Mouse (Mus musculus): Measurements from ENCODE around the gene Terb1. TPM values are rescaled to one million over a fixed set of nuclear protein-coding genes. Genes with fewer than 3 reads are reported as not detected.
A peak's percentile ranks its signal among the peaks of the same experiment; 100 is the strongest.

The Terb1 gene
- polyA plus RNA-seq, 1 experiment from 2014 or later = 0.18 TPM

DNA sequence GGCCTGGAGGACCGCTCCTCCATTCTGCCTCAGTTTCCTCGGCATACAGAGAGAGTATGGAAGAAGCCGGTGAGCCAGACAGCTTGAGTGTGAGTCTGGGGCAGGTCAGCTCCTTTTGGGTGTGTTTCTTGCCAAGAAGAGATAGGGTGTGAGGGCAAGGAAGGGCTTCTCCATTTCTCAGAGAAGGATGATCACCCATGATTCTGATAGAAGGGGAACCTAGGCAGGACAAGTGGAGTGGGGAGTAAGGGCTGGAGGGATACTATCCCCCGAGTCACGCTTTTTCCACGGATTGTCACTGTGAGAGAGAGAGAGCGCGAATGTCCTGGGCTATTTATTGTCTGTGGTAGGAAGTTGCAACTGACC, 31.8 kb upstream of the Terb1 start:
- H3K4me2 ChIP-seq (replicated peaks; ENCODE audit: low read depth) = peak overlapping the region; percentile 89
- H3K4me1 ChIP-seq (replicated peaks; ENCODE audit: control insufficient read depth, insufficient read depth) = peaks cover 6% of the 10 kb centered on the region; the same call in 1 of the 2 replicates
- no peaks in the 10 kb centered on the region for H3K9me3 ChIP-seq (ENCODE audit: control insufficient read depth, low read length)
- H3K4me3 ChIP-seq (ENCODE audit: low read depth, low read length) = peak overlapping the region; percentile 47
- H3K9ac ChIP-seq (ENCODE audit: low read length) = no peak overlapping the region; the same call in 1 of the 2 replicates
- no peak overlapping the region for H3K27ac ChIP-seq (replicated peaks)
- ATAC-seq (ENCODE audit: low FRiP score, low TSS enrichment) = no peak
- no peaks in the 10 kb centered on the region for H3K36me3 ChIP-seq (ENCODE audit: control insufficient read depth, insufficient read depth, low read length)
- 0 out of 2 replicates have a peak, but pooled peaks cover 2% of the 10 kb centered on the region for H3K27me3 ChIP-seq (ENCODE audit: control insufficient read depth, insufficient read depth, low read length)
- DNase-seq (ENCODE audit: low spot score) = no peak
- 10% methylated on average over 8 of the region's 8 CpGs for WGBS
- no peak for TF ChIP-seq EP300 (optimal IDR thresholded peaks at IDR 0.05)
- TF ChIP-seq CTCF (IDR thresholded peaks at IDR 0.05; ENCODE audit: low read depth) = no peak

DNA sequence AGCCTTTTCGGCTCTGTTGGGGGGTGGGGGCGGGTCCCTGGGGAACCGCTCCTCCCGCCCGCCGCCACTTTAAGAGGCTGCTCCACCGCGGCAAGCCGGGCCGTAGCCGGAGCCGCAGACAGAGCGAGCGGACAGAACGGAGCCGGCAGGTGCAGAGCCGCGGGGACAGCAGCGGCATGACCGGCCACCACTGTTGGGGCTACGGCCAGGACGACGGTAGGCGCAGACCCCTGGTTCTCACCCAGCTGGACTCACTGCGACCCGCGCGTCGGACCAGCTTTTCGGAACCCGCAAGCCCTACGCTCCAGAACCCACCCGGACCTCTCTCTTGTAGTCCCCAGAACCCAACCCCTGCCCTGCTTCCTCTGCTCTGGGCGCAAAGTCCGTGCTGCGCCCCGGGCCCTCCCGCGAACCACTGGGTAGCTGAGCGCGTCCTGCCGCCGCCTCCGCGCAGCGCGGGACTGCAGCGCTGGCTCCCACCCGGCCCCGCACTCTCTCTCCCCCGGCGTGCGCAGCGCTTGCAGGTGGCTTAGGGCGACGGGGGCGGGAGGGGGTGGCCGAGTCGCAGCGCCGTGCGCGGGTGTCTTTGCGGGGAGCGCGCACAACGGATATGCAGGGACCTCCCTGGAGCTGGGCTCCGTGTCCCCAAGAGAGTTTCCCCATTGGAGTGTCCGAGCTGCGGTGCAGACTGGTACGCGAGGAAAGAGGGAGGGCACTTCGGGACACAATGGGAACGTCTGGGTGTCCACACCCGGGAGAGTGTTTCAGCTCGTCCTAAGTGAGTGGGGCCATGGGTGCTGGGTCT, 31.2 kb upstream of the Terb1 start:
- WGBS = under 1% methylated on average over 61 of the region's 76 CpGs
- ATAC-seq (ENCODE audit: low FRiP score, low TSS enrichment) (peak; percentile 53), DNase-seq (ENCODE audit: low spot score) (peak; percentile 29)
- no peak overlapping the region for H3K27ac ChIP-seq (replicated peaks)
- peak overlapping the region; percentile 48 for H3K9ac ChIP-seq (ENCODE audit: low read length)
- TF ChIP-seq EP300 (optimal IDR thresholded peaks at IDR 0.05) = no peak
- no peak for TF ChIP-seq CTCF (IDR thresholded peaks at IDR 0.05; ENCODE audit: low read depth)
- H3K27me3 ChIP-seq (ENCODE audit: control insufficient read depth, insufficient read depth, low read length) = 0 out of 2 replicates have a peak, but pooled peaks cover 2% of the 10 kb centered on the region
- H3K36me3 ChIP-seq (ENCODE audit: control insufficient read depth, insufficient read depth, low read length) = no peaks in the 10 kb centered on the region
- peak overlapping the region; percentile 89 for H3K4me2 ChIP-seq (replicated peaks; ENCODE audit: low read depth)
- peaks cover 6% of the 10 kb centered on the region; the same call in 1 of the 2 replicates for H3K4me1 ChIP-seq (replicated peaks; ENCODE audit: control insufficient read depth, insufficient read depth)
- H3K9me3 ChIP-seq (ENCODE audit: control insufficient read depth, low read length) = no peaks in the 10 kb centered on the region
- H3K4me3 ChIP-seq (ENCODE audit: low read depth, low read length) = peak overlapping the region; percentile 47

DNA sequence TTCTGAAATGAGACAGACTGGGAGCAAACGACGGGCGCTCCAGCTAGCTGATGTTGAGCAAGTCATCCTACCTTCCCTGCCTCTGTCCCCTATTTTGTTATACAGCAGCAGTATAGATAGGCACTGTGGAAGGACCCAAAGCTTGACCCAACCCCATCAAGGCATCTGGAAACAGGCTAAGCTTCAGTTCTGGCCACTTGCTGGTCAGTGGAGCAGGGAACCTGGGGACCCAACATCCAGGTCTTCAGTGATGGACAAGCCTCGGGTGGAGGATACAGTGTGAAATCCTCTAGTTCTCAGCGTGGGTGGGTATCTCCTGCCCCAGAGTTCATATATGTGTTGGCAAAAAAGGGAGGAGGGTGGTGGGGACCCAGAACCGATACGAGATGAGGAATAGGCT, 30.5 kb upstream of the Terb1 start:
- H3K27me3 ChIP-seq (ENCODE audit: control insufficient read depth, insufficient read depth, low read length) = 0 out of 2 replicates have a peak, but pooled peaks cover 2% of the 10 kb centered on the region
- no peak for ATAC-seq (ENCODE audit: low FRiP score, low TSS enrichment)
- peak overlapping the region; percentile 48; the same call in 1 of the 2 replicates for H3K9ac ChIP-seq (ENCODE audit: low read length)
- TF ChIP-seq EP300 (optimal IDR thresholded peaks at IDR 0.05) (no peak), CTCF (IDR thresholded peaks at IDR 0.05; ENCODE audit: low read depth) (no peak)
- WGBS = 52% methylated on average over 7 of the region's 7 CpGs
- no peaks in the 10 kb centered on the region for H3K36me3 ChIP-seq (ENCODE audit: control insufficient read depth, insufficient read depth, low read length)
- peak overlapping the region; percentile 89 for H3K4me2 ChIP-seq (replicated peaks; ENCODE audit: low read depth)
- no peaks in the 10 kb centered on the region for H3K9me3 ChIP-seq (ENCODE audit: control insufficient read depth, low read length)
- peaks cover 6% of the 10 kb centered on the region; the same call in 1 of the 2 replicates for H3K4me1 ChIP-seq (replicated peaks; ENCODE audit: control insufficient read depth, insufficient read depth)
- no peak for DNase-seq (ENCODE audit: low spot score)
- H3K4me3 ChIP-seq (ENCODE audit: low read depth, low read length) = peak overlapping the region; percentile 47
- H3K27ac ChIP-seq (replicated peaks) = no peak overlapping the region

DNA sequence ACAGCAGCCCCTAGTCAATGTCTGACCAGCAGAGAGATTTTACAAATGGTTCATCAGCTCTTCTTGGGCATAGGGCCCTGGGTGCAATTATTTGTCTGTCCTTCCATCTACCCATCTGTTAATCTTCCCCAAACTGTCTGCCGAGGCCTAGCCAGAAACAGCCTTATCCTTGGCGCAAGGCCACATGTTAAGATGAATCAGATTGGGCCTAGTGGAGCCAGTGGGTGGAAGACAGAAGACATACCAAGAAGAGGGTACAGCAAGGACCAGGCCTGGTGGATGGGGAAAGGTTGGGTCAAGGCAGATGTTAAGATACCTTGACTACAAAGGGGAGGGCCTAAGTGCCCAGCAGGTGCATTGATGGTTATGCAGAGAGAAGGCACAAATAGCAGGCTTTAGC, 29.9 kb upstream of the Terb1 start:
- H3K36me3 ChIP-seq (ENCODE audit: control insufficient read depth, insufficient read depth, low read length) = no peaks in the 10 kb centered on the region
- H3K4me1 ChIP-seq (replicated peaks; ENCODE audit: control insufficient read depth, insufficient read depth) = peaks cover 6% of the 10 kb centered on the region; the same call in 1 of the 2 replicates
- H3K9ac ChIP-seq (ENCODE audit: low read length) = no peak overlapping the region
- WGBS = 79% methylated on average over 2 of the region's 2 CpGs
- ATAC-seq (ENCODE audit: low FRiP score, low TSS enrichment) (no peak), DNase-seq (ENCODE audit: low spot score) (no peak)
- H3K27ac ChIP-seq (replicated peaks) = no peak overlapping the region
- H3K4me3 ChIP-seq (ENCODE audit: low read depth, low read length) = no peak overlapping the region
- TF ChIP-seq EP300 (optimal IDR thresholded peaks at IDR 0.05) = no peak
- TF ChIP-seq CTCF (IDR thresholded peaks at IDR 0.05; ENCODE audit: low read depth) = no peak
- H3K4me2 ChIP-seq (replicated peaks; ENCODE audit: low read depth) = no peak overlapping the region
- H3K9me3 ChIP-seq (ENCODE audit: control insufficient read depth, low read length) = no peaks in the 10 kb centered on the region
- 0 out of 2 replicates have a peak, but pooled peaks cover 2% of the 10 kb centered on the region for H3K27me3 ChIP-seq (ENCODE audit: control insufficient read depth, insufficient read depth, low read length)

DNA sequence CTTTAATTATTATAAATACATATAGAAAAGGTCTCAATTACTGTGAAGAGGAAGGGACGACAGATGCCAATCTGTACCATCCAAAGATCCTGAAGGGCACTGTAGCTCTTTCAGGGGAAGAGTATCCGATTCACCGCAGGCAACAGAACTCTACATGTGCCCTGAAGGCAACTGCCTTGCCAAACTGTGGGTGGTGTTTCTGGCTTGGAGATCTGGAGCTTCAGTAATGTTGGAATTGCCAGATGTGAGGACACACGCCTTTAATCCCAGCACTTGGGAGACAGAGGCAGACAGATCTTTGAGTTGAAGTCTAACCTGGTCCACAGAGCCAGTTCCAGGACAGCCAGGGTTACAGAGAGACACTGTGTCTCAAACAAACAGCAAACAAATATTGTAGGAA, 29.2 kb upstream of the Terb1 start:
- no peak overlapping the region for H3K4me2 ChIP-seq (replicated peaks; ENCODE audit: low read depth)
- ATAC-seq (ENCODE audit: low FRiP score, low TSS enrichment) = no peak
- 82% methylated on average over 4 of the region's 4 CpGs for WGBS
- H3K36me3 ChIP-seq (ENCODE audit: control insufficient read depth, insufficient read depth, low read length) = no peaks in the 10 kb centered on the region
- TF ChIP-seq CTCF (IDR thresholded peaks at IDR 0.05; ENCODE audit: low read depth) (no peak), EP300 (optimal IDR thresholded peaks at IDR 0.05) (no peak)
- H3K9me3 ChIP-seq (ENCODE audit: control insufficient read depth, low read length) = no peaks in the 10 kb centered on the region
- H3K9ac ChIP-seq (ENCODE audit: low read length) = no peak overlapping the region
- DNase-seq (ENCODE audit: low spot score) = no peak
- H3K4me3 ChIP-seq (ENCODE audit: low read depth, low read length) = no peak overlapping the region
- 0 out of 2 replicates have a peak, but pooled peaks cover 2% of the 10 kb centered on the region for H3K27me3 ChIP-seq (ENCODE audit: control insufficient read depth, insufficient read depth, low read length)
- H3K4me1 ChIP-seq (replicated peaks; ENCODE audit: control insufficient read depth, insufficient read depth) = peaks cover 6% of the 10 kb centered on the region; the same call in 1 of the 2 replicates
- H3K27ac ChIP-seq (replicated peaks) = no peak overlapping the region

DNA sequence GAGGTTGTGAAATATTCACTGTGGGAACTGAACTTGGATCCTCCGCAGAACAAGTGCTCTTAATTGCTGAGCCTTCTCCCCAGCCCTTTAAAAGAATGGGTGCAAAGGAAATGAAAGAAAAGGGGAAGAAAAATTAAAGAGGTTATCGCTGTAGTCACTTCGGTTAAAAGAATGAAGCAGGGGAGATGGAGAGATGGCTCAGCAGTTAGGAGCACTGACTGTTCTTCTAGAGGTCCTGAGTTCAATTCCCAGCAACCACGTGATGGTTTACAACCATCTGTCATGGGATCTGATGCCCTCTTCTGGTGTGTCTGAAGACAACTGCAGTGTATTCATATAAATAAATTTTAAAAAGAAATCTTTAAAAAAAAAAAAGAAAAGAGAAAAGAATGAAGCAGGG, 26.3 kb upstream of the Terb1 start:
- 82% methylated on average over 4 of the region's 4 CpGs for WGBS
- DNase-seq (ENCODE audit: low spot score) (no peak), ATAC-seq (ENCODE audit: low FRiP score, low TSS enrichment) (no peak)
- Histone ChIP-seq H3K4me1 (replicated peaks; ENCODE audit: control insufficient read depth, insufficient read depth) (peaks cover 4% of the 10 kb centered on the region), H3K9me3 (ENCODE audit: control insufficient read depth, low read length) (no peaks in the 10 kb centered on the region), H3K4me2 (replicated peaks; ENCODE audit: low read depth) (no peak overlapping the region), H3K27ac (replicated peaks) (no peak overlapping the region), H3K9ac (ENCODE audit: low read length) (no peak overlapping the region), H3K4me3 (ENCODE audit: low read depth, low read length) (no peak overlapping the region), H3K36me3 (ENCODE audit: control insufficient read depth, insufficient read depth, low read length) (no peaks in the 10 kb centered on the region; the same call in 1 of the 2 replicates), H3K27me3 (ENCODE audit: control insufficient read depth, insufficient read depth, low read length) (no peaks in the 10 kb centered on the region)
- no peak for TF ChIP-seq CTCF (IDR thresholded peaks at IDR 0.05; ENCODE audit: low read depth)
- TF ChIP-seq EP300 (optimal IDR thresholded peaks at IDR 0.05) = no peak

Measured in stomach, postnatal 0 days (tissue).